Mouse (Mus musculus): Measurements from ENCODE around the gene Nol9.
"Not testable (repeated sequence)": the region's sequence is repeated elsewhere in the genome, so short reads cannot be mapped to it uniquely, and the experiment has no call there.

Gene Nol9

GRCm38 (mm10) chr4:152010707-152011134 lies 28.4 kb upstream of the Nol9 start:
- no peak for DNase-seq (ENCODE audit: low spot score)

- no peak for DNase-seq (ENCODE audit: low spot score)
Observed at GRCm38 (mm10) chr4:152011171-152011760, 27.9 kb upstream of the Nol9 start.

- no peak for DNase-seq (ENCODE audit: low spot score)
Observed at GRCm38 (mm10) chr4:152012109-152012508, 27.0 kb upstream of the Nol9 start.

GRCm38 (mm10) chr4:152013036-152013813 lies 25.9 kb upstream of the Nol9 start:
- no peak for DNase-seq (ENCODE audit: low spot score)

GRCm38 (mm10) chr4:152019073-152019472 lies 20.0 kb upstream of the Nol9 start:
- DNase-seq (ENCODE audit: low spot score), result no peak

- no peak for DNase-seq (ENCODE audit: low spot score)
Observed at GRCm38 (mm10) chr4:152020024-152020423, 19.1 kb upstream of the Nol9 start.

- DNase-seq (ENCODE audit: low spot score), result no peak
Observed at GRCm38 (mm10) chr4:152021568-152022097, 17.5 kb upstream of the Nol9 start.

- no peak for DNase-seq (ENCODE audit: low spot score)
Observed at GRCm38 (mm10) chr4:152022506-152022905, 16.6 kb upstream of the Nol9 start.

GRCm38 (mm10) chr4:152024525-152024924 lies 14.6 kb upstream of the Nol9 start:
- no peak for DNase-seq (ENCODE audit: low spot score)

- DNase-seq (ENCODE audit: low spot score), result no peak
Observed at GRCm38 (mm10) chr4:152026751-152027508, 12.2 kb upstream of the Nol9 start.

GRCm38 (mm10) chr4:152027524-152027923 lies 11.6 kb upstream of the Nol9 start, which contains the start of gene Zbtb48:
Gene Zbtb48, minus strand, starts transcription at chr4:152027671.
- DNase-seq (ENCODE audit: low spot score), result peak; percentile 80

GRCm38 (mm10) chr4:152028456-152028855 lies 10.7 kb upstream of the Nol9 start:
- DNase-seq (ENCODE audit: low spot score), result no peak

- no peak for DNase-seq (ENCODE audit: low spot score)
Observed at GRCm38 (mm10) chr4:152029087-152029486, 10.0 kb upstream of the Nol9 start.

GRCm38 (mm10) chr4:152029997-152030396 lies 9.1 kb upstream of the Nol9 start:
- no peak for DNase-seq (ENCODE audit: low spot score)

- DNase-seq (ENCODE audit: low spot score), result no peak
Observed at GRCm38 (mm10) chr4:152032922-152033321, 6.2 kb upstream of the Nol9 start.

- not testable (repeated sequence) for DNase-seq (ENCODE audit: low spot score)
Observed at GRCm38 (mm10) chr4:152036464-152036863, 2.7 kb upstream of the Nol9 start.

- no peak for DNase-seq (ENCODE audit: low spot score)
Observed at GRCm38 (mm10) chr4:152038225-152038984, 716 bp upstream of the Nol9 start, which contains the start of gene Tas1r1. Gene Tas1r1, minus strand, starts transcription at chr4:152038568.

- DNase-seq (ENCODE audit: low spot score), result no peak
Observed at GRCm38 (mm10) chr4:152039831-152040310, 750 bp downstream of the Nol9 start.

GRCm38 (mm10) chr4:152041924-152042641 lies 3.0 kb downstream of the Nol9 start:
- DNase-seq (ENCODE audit: low spot score), result no peak

GRCm38 (mm10) chr4:152043171-152043570 lies 4.0 kb downstream of the Nol9 start:
- no peak for DNase-seq (ENCODE audit: low spot score)

- DNase-seq (ENCODE audit: low spot score), result no peak
Observed at GRCm38 (mm10) chr4:152044609-152045008, 5.5 kb downstream of the Nol9 start.

All from ovary, postnatal 10 days (tissue).